Mouse (Mus musculus) layer of hippocampus, adult 9-11 months (tissue): ENCODE measurements at regions not wholly inside any gene's neighbourhood (a gene's known extent, or its start where the extent isn't known, plus 50 kb on each side); places are given as distances from the start of the nearest gene placed in this dataset.

Experiments used
- DNase-seq: peaks from one replicate; pipeline ENCODE4 v3.0.0; 2022

DNA sequence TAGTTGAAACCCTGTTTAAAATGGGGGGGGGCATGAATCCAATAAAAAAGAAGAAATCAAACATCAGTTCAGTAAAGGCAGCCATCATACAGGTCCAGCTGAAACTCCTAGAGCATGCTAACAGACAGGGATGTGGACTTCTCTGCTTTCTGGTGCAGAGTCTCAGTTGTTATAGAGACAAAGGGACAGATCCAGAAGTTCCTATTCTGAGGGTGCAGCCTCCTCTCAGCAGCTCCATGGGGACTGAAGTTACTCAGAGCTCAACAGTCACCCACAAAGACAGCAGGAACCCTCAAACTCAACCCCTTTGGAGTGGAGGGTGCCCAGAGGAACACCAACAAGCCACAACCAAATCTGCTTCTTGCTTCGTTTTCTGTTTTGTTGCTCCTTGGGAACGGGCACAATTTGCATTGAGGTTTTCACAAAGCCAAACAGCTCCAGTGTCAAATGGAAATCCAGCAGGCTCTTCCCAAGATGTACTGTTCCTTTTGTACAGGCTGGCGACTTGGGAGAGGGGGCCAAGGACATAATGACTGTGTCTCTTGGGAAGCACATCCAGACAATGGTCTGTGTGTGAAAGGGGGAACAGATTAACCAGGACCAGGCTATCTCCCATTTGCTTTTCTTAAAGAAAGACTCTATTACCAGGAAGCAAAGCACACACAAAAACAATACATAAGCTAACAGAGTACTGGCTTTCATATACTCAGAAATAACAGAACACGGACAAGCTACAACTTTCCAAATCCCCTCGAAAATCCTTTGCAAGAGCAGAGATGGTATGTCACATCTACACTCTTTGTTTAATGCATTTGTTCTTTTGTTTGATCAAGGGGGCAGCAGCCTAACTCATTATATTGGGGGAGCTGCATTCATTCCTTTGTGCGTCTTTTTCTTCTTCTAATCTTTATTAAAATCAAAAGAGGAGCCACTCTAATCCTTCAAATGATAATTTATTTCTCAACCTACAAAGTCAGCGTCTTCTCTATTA is 332.6 kb upstream of the Zfp462 start:
- DNase-seq = no peak

DNA sequence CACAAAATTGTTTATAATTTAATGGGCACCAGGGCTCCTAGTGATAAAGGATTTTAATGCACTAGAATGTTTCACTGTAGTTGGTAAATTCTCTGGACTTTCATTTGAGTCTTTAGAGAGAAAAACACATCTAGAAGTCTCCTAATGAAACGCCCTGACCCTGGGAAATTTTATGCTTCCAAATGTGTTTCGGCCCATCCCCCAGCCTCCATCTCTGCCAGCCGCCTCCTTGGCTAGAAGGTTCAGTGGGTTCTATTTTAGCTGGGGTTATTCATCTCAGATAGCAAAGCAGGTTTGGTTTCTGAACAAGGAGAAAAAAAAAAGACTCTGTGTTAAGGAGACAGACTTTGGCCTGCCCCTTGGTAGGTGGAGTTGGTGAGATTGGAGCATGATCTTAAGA is 331.8 kb upstream of the Zfp462 start:
- DNase-seq = no peak

DNA sequence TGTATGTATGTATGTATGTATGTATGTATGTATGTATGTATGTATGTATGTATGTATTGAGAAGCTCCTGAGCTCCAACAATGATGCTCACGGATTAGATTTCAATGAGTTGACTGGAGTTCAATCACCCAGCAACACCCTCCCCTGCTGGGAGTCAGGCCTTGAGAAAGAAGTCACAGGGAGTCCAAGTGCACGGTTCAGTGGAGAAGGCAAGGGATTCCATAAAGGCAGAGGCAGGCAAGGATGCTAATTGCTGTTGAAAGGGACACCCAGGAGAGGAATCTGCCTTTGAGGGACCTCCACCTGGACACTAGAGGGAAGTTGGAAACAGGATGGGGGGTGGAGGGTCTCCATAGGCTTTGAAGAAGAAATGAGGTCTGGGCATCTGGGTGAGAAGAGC is 331.2 kb upstream of the Zfp462 start:
- DNase-seq = no peak

DNA sequence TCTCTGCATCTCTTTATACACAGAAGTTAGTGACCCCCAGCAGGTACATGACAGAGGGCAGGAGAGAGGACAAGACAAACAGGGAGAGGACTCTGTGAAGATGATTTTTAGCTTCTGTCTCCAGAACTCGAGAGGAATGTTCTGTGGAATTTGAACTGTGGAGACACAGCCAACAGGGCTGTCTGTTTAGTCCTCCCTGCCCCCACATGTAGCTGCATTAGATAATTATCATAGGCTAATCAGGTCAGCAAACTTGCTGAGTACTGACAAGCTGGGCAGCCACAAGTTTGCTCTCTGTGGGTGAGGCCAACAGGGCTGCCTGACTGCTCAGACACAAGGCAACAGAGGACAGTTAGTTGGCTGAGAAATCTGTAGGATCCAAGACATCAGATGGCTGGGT is 329.0 kb upstream of the Zfp462 start:
- no peak for DNase-seq

DNA sequence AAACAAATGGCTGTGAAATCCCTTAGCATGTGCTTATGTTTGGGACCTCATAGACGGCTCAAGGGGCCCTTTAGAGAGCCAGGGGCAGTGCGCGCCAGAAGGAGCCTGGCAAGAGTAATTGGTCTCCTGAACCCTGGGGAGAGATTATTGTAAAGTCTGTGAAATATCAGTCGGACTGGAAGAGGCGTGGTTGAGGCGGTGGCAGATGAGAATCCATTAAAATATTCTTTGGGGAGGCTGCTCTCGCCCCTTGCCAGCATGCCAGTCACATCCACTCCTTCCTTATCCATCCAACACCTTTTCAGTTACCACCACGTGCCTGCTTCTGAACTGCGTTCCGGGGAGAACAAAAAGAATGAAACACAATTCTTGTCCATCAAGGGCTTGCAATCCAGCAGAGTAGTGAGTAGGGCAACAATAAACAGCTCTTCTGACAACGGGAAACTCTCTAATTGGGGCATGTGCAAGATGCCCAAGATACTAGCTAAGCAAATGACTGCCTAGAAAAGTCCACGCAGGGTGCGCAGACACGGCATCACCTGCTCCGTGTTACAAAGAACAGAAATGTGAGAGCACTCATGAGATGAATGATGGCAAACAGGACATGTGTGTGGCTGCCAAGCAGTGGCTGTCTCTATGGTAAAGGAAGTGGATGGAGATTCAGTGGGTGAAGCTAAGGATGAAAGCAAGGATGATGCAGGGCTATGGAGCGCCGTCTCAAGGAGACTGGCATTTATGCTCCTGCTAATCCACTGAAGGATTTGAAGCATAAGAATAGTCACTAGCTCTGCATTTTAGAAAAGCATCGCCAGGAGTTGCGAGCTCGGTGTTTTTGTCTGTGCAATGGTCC is 320.6 kb upstream of the Zfp462 start:
- no peak for DNase-seq

DNA sequence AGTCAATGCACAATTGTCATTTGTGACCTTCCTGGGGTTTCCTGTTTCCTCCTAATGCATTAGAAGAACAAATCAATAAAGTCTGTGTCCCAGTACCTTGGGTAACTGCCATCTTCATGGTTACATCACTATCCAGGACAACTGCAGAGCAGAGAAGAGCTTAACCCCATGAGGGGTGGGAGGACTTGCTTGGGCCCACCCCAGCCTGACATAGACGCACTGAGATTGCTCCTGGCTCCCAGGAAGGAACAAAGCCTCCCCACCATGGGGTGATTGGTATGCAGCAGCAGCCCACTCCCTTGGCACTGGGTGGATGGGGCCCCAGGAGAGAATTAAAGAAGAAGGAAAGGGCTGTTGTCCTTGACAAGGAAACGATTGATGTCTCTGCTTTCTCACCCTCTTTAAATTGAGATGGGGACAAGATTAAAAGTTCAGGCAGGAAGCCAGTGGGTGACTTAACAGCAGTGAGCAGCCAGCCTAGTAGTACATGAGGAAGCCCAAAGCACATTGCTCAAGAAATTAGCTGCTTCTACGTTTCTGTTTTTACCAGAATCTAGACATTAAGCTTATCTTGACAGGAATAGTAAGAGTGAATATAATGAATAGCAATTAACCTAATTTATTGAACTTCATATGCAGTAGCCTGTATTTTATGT is 307.7 kb upstream of the Zfp462 start:
- peak; percentile 46 for DNase-seq

DNA sequence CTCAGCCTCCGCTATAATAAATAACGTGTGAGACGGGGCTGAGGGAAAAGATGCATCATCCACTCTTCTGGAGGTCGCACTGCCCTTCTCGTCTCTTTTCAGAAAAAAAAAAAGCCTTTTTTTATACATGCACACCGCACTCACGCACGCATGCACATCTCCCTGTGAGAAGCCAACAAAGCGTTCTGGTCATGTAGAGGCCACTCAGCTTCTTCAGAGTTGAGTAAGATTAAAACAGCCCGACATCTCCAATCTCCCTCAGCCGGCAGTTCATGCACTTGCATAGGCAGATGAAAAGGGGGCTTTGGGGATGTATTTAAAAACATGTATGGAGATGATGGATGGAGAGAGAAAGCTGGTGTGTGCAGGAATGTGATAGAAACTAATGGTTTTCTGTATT is 298.8 kb upstream of the Zfp462 start:
- no peak for DNase-seq

DNA sequence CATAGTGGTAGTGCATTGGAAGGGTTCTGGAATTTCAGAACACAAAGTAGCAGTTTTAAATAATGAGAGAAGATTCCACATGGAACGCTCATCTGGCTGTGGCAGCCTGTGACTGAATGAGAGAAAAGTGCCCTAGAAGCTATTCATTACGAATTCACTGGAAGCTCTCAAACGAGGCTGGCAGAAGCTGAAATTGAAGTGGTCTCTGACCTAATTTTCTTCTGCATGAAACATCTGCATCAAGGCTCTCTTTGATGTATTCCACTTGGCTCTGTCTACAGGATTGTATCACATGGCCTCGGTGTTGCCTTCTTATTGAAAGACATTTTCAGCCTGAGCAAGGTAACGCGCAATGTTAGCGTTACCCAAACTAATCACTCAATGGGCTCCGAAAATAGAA is 298.4 kb upstream of the Zfp462 start:
- peak; percentile 16 for DNase-seq

DNA sequence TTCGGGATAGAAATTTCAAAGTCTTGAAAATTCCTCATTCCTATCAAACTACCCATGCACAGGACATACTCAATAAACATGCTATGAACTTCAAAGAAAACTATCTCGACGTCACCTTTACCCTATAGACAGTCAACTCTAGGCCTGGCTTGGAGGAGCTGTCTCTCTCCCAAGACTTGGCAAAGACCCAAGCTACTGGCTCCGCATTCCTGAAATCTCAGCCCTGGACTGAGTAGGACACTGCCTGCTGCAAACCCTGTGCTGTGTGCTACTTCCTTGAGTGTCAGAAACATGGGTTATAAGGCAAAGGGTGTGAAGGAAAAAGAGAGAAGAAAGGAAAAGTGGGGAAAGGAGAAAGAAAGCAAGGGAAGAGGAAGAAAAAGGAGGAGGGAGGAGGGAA is 296.6 kb upstream of the Zfp462 start:
- DNase-seq = no peak

DNA sequence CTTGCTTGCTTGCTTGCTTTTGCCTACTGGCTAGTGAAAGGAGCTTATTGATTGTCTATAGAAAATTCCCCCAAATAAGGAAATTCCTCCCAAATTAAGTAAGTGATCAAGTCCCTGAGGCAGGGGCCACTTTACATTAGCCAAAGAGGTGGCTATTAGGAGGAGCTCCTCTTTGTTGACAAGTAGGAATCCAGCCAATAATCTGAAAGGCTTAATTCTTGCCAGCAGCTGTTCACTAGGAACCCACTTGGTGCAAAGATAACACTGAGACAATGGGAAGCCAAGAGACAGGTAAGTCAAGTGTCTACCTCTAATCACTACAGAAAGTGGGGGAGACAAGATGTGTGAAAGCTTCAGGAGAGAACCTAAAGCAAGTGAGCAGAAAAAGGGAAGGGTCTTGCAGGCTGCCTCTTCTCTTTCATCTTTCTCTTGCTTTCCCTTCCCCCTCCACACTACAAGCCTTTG is 293.2 kb upstream of the Zfp462 start:
- no peak for DNase-seq

DNA sequence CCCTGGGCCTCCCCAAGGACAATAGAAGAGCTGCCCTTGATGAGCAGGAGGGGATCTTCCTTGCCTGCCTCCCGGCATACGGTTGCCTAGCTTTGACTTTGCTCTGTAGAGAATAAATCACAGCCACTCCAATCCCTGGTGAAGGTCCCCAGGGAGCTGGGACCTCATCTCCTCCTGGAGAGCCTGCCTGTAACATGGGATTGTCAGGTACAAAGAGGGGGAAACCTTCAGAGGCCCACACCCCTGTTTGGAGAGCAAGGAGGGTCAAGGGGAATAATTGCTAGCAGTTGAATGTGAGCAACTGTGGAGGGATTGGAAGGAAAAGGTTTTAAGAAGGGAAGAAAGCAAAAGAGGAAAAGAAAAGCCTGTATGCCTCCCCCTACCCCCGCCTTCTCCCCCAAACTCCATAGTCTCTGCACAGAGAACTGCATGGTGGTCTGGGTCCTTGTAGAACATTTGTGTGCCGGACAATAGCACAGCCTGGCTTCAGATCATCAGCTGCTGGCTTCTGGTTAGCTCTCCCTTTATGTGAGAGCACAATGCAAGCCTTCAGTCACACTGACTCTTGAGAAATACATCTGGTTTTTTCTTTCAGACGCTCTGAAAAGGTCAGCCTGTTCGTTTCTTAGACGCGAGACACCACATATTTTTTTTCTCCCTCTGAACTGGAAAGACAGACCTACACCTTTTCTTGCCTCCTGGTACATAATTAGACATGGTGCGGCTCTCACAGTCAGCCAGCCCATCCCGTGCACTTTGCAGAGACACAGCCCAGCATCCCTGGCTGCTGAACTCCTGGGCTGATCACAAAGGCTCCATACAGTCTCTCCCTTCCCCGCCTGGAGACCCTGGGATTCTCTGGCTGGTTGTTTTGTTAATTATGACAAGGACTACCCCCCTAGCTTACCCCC is 292.5 kb upstream of the Zfp462 start:
- DNase-seq = no peak

DNA sequence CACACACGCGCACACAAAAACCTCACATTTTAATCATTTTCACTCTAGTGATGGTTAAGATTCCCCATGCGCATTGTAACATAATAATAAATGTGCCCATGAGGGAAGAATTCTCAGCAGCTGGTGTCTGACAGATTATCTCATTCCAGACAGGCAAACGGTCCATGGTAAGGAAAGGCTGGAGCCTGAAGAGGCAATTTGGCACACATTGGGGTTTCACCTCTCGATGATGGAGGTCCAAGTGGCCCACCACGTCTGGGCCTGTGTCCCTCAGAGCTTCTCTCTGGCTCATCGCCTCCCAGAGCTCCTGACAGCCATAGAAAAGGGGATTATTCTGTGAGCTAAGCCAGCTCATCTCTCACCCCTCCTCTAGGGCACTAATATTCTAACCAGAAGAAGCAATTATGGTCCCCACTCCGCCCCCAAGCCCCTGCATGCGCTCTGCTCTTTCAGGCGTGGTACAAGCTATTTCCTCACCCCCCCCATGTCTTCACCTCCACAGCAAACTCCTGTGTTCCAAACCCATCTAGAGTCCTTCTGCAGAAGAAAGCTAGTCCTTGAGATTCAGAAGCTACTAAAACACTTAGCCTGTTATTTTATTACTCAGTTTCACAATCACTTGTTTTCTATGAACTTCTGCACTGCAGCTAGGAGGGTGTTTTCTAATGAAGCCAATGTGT is 291.6 kb upstream of the Zfp462 start:
- no peak for DNase-seq
